In the genomic region with DNA sequence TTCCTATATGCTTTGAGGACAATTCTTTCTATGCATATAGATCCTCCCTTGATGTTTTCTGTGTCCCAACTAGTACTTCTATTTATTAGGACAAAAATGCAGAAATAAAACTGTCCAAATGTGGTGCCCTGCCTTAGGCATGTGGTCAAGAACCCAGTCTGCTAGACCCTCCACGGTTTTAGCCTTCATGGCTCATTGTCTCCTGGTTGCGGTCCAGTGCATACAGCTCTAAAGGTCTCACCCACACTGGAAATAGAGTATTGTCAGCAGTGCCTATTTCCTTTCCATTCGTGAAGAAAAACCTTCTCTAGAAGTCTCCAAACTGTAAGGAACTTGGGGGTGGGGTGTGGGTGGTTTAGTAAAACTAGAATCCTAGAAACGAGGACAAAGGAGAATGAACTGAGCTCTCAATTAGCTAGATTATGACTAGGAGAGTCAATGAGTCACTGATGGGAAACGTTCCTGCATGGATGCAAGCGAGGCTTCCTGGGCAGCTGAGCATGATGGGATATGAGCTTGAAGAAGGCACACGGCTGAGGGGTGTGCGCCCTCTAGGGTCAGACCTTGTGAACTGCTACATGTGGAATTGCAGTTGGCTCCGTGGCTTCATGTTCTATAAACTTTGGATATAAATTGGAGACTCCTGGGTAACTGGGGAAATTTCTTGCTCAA, we compare ENCODE assay signal across 9 mouse cellular contexts. TPM values are rescaled to one million over a fixed set of nuclear protein-coding genes. Genes with fewer than 3 reads are reported as not detected.
DNase-seq lines count a peak whose midpoint lies in the region; ATAC-seq and TF ChIP-seq lines count a peak whose summit lies in the region.
"Had no signal": no experiment of that assay in that cellular context is flagged by ENCODE, and none has a peak within 500 bp of the region (broad histone marks: within the 10 kb centered on the region; RNA-seq: fewer than 3 reads in every experiment).

No protein-coding gene starts in this region.

- no peak overlapping the region for H3K9ac ChIP-seq in ES-Bruce4 (ENCODE audit: low read depth, poor library complexity, severe bottlenecking)
- H3K9ac ChIP-seq in kidney, embryonic 16.5 days (replicated peaks; ENCODE audit: low read length), result 0 out of 2 replicates have a peak overlapping the region, but pooled peaks have one; percentile 26
- H3K9ac ChIP-seq in liver, adult 2 months (ENCODE audit: low read depth, low read length), result no peak overlapping the region
- H3K9ac ChIP-seq in neural tube, embryonic 12.5 days, result no peak overlapping the region; the same call in 1 of the 2 replicates

- no peaks in the 10 kb centered on the region for H3K36me3 ChIP-seq in ES-Bruce4 (ENCODE audit: control insufficient read depth, insufficient read depth, low read length, poor library complexity, severe bottlenecking)
- H3K36me3 ChIP-seq in kidney, embryonic 16.5 days (ENCODE audit: insufficient read depth, low read length), result peaks cover 24% of the 10 kb centered on the region
- H3K36me3 ChIP-seq in liver, adult 2 months (ENCODE audit: control insufficient read depth, insufficient read depth, low read length), result peaks cover 2% of the 10 kb centered on the region
- peaks cover 7% of the 10 kb centered on the region; the same call in 1 of the 2 replicates for H3K36me3 ChIP-seq in neural tube, embryonic 12.5 days

- no peak for TF ChIP-seq EP300 in ES-Bruce4 (IDR thresholded peaks at IDR 0.05; ENCODE audit: insufficient read depth, low read depth, low read length)

- H3K9me3 ChIP-seq in ES-Bruce4 (replicated peaks; ENCODE audit: control insufficient read depth, insufficient read depth, low read length, poor library complexity, severe bottlenecking), result no peaks in the 10 kb centered on the region
- H3K9me3 ChIP-seq in kidney, embryonic 16.5 days (ENCODE audit: low read length), result 0 out of 2 replicates have a peak, but pooled peaks cover 9% of the 10 kb centered on the region
- H3K9me3 ChIP-seq in neural tube, embryonic 12.5 days, result no peaks in the 10 kb centered on the region

- H3K4me3 ChIP-seq in ES-Bruce4 (ENCODE audit: low read depth, low read length), result no peak overlapping the region
- H3K4me3 ChIP-seq in kidney, embryonic 16.5 days (ENCODE audit: low read length), result no peak overlapping the region
- no peak overlapping the region for H3K4me3 ChIP-seq in liver, adult 2 months (ENCODE audit: insufficient read depth, low read depth, low read length)
- H3K4me3 ChIP-seq in neural tube, embryonic 12.5 days, result no peak overlapping the region

- WGBS in kidney, embryonic 16.5 days, result 28% methylated on average over 9 of the region's 9 CpGs
- WGBS in liver, adult 2 months, result 34% methylated on average over 9 of the region's 9 CpGs
- 45% methylated on average over 9 of the region's 9 CpGs for WGBS in neural tube, embryonic 12.5 days

- no peak for TF ChIP-seq POLR2A in ES-Bruce4 (IDR thresholded peaks at IDR 0.05; ENCODE audit: insufficient read depth, low read length)
- no peak for TF ChIP-seq POLR2A in liver, adult 2 months (IDR thresholded peaks at IDR 0.05; ENCODE audit: extremely low read depth, insufficient read depth, low read length)

- H3K79me2 ChIP-seq in liver, adult 2 months (ENCODE audit: control insufficient read depth, insufficient read depth, low read length), result no peaks in the 10 kb centered on the region

- peak; percentile 82 for DNase-seq in 3T3-L1 (ENCODE audit: low read depth, low spot score)
- peak; percentile 47 for DNase-seq in c-Kit-positive CD71-positive TER-119-negative erythroid progenitor cells, embryonic 14.5 days (ENCODE audit: low read depth)
- DNase-seq in frontal cortex, adult 2 months (ENCODE audit: extremely low spot score in 1 of 2, low spot score in 1 of 2), result peak; percentile 67 to 86
- DNase-seq in liver, adult 2 months (ENCODE audit: extremely low read depth, low read depth, low spot score), result peak; percentile 35
- peak; percentile 60 for DNase-seq in thymus, postnatal 4 days

- H3K27ac ChIP-seq in ES-Bruce4 (ENCODE audit: insufficient read depth, low read length), result no peak overlapping the region
- no peak overlapping the region for H3K27ac ChIP-seq in kidney, embryonic 16.5 days (ENCODE audit: low read length)
- H3K27ac ChIP-seq in liver, adult 2 months (replicated peaks; ENCODE audit: insufficient read depth, low read depth, low read length), result no peak overlapping the region
- no peak overlapping the region for H3K27ac ChIP-seq in neural tube, embryonic 12.5 days

- TF ChIP-seq CTCF in ES-Bruce4 (IDR thresholded peaks at IDR 0.05; ENCODE audit: low read depth, low read length), result peak; percentile 99
- peak; percentile 93 for TF ChIP-seq CTCF in liver, adult 2 months (IDR thresholded peaks at IDR 0.05; ENCODE audit: low read depth, low read length)

- ATAC-seq in kidney, embryonic 16.5 days (ENCODE audit: low FRiP score, low TSS enrichment), result peak; percentile 37; the same call in 1 of the 2 replicates
- no peak for ATAC-seq in neural tube, embryonic 12.5 days (ENCODE audit: low FRiP score, low read depth)

- no peaks in the 10 kb centered on the region for H3K4me1 ChIP-seq in ES-Bruce4 (ENCODE audit: control insufficient read depth, insufficient read depth, low read length)
- H3K4me1 ChIP-seq in kidney, embryonic 16.5 days (ENCODE audit: insufficient read depth, low read length), result peaks cover 15% of the 10 kb centered on the region
- no peaks in the 10 kb centered on the region for H3K4me1 ChIP-seq in liver, adult 2 months (ENCODE audit: control insufficient read depth, insufficient read depth, low read length)
- peaks cover 11% of the 10 kb centered on the region for H3K4me1 ChIP-seq in neural tube, embryonic 12.5 days

- H3K27me3 ChIP-seq in ES-Bruce4 (ENCODE audit: control insufficient read depth, insufficient read depth, low read length, poor library complexity, severe bottlenecking), result no peaks in the 10 kb centered on the region
- no peaks in the 10 kb centered on the region for H3K27me3 ChIP-seq in kidney, embryonic 16.5 days (ENCODE audit: insufficient read depth, low read length)
- H3K27me3 ChIP-seq in liver, adult 2 months (ENCODE audit: control insufficient read depth, insufficient read depth, low read length), result no peaks in the 10 kb centered on the region
- H3K27me3 ChIP-seq in neural tube, embryonic 12.5 days (replicated peaks), result no peaks in the 10 kb centered on the region

- H3K4me2 ChIP-seq in kidney, embryonic 16.5 days (replicated peaks; ENCODE audit: low read depth, low read length), result peak overlapping the region; percentile 25; the same call in 1 of the 2 replicates
- H3K4me2 ChIP-seq in neural tube, embryonic 12.5 days (replicated peaks), result 0 out of 2 replicates have a peak overlapping the region, but pooled peaks have one; percentile 13

RNA-seq across cellular contexts. Expression of a gene that starts 2.6 kb away (rescaled TPM):
- 2.7 and 4.0 TPM in 2 replicates for polyA plus RNA-seq in ES-Bruce4 (2011; ENCODE audit: insufficient read depth, insufficient read length, low read depth, missing spikeins)
- 3.8 and 4.0 TPM in 2 replicates for polyA plus RNA-seq in frontal cortex, adult 2 months (2012; rRNA removed)
- polyA plus RNA-seq in kidney, embryonic 16.5 days (2015; fragmentation: Nextera tagmentation; extraction: Ambion mirVana), result 0.54 and 0.74 TPM in 2 replicates
- total RNA-seq in liver, adult 2 months (2014; rRNA removed), result not detected in 2 replicates
- not detected in 2 replicates for polyA plus RNA-seq in liver, adult 2 months (2012; rRNA removed)
- 1.0 and 1.1 TPM in 2 replicates for polyA plus RNA-seq in neural tube, embryonic 12.5 days (2016; fragmentation: Nextera tagmentation; extraction: Ambion mirVana)
- total RNA-seq: hematopoietic stem cell, adult 5-6 weeks had no signal

RNA-seq across cellular contexts. Expression of a gene that starts 45.1 kb away (rescaled TPM):
- 56.9 and 60.9 TPM in 2 replicates for polyA plus RNA-seq in ES-Bruce4 (2011; ENCODE audit: insufficient read depth, insufficient read length, low read depth, missing spikeins)
- 14.2 and 19.6 TPM in 2 replicates for polyA plus RNA-seq in frontal cortex, adult 2 months (2012; rRNA removed)
- polyA plus RNA-seq in kidney, embryonic 16.5 days (2015; fragmentation: Nextera tagmentation; extraction: Ambion mirVana), result 28.0 and 33.9 TPM in 2 replicates
- total RNA-seq in liver, adult 2 months (2014; rRNA removed), result 2.3 and 3.8 TPM in 2 replicates
- polyA plus RNA-seq in liver, adult 2 months (2012; rRNA removed), result 1.3 and 1.7 TPM in 2 replicates
- 16.8 and 27.6 TPM in 2 replicates for polyA plus RNA-seq in neural tube, embryonic 12.5 days (2016; fragmentation: Nextera tagmentation; extraction: Ambion mirVana)

RNA-seq across cellular contexts. Expression of a gene that starts 59.0 kb away (rescaled TPM):
- not detected in 2 replicates for polyA plus RNA-seq in ES-Bruce4 (2011; ENCODE audit: insufficient read depth, insufficient read length, low read depth, missing spikeins)
- polyA plus RNA-seq in frontal cortex, adult 2 months (2012; rRNA removed), result 44.3 and 50.7 TPM in 2 replicates
- polyA plus RNA-seq in kidney, embryonic 16.5 days (2015; fragmentation: Nextera tagmentation; extraction: Ambion mirVana), result 0.75 and 0.76 TPM in 2 replicates
- under 0.01 and 0.20 TPM in 2 replicates for total RNA-seq in liver, adult 2 months (2014; rRNA removed)
- 0.14 and 0.23 TPM in 2 replicates for polyA plus RNA-seq in liver, adult 2 months (2012; rRNA removed)
- polyA plus RNA-seq in neural tube, embryonic 12.5 days (2016; fragmentation: Nextera tagmentation; extraction: Ambion mirVana), result 0.51 and 1.1 TPM in 2 replicates

Comparison
In these comparisons a context has a peak if more than half of its experiments do, and no peak if none do; other contexts are left out.
1. RNA of a gene that starts 59.0 kb away (polyA plus RNA-seq): 44.3 to 50.7 TPM in frontal cortex, adult 2 months; 0.75 to 0.76 TPM in kidney, embryonic 16.5 days, 0.51 to 1.1 TPM in neural tube, embryonic 12.5 days, not detected in ES-Bruce4 and 0.14 to 0.23 TPM in liver, adult 2 months; every median in the first group is over 10 times any median in the second.
2. Peak in every context shown above with its lines, with median percentiles within 50 percentile points of each other: DNase-seq.